Mouse (Mus musculus): ENCODE data around the gene Rsbn1.

DNA sequence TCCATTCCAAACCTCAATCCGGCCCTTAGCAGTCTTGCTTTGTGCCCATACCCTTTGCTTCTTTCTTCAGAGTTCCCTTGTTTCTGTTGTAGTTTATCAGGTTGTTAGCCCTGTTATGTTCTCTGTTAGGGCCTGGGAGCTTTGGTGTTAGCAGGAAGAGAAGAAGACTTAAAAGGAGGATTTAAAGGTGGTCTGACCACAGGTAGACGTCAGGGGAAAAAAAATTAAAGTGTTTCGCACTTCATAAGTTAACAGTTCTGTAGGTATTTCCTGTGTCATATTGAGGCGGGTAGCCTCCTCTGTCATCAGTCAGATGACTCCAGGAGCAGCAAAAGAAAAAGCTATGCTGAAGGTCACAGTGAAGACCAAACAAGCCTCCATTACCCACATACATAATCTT lies 45.9 kb upstream of the Rsbn1 start:
- TF ChIP-seq CTCF (IDR thresholded peaks at IDR 0.05; ENCODE audit: borderline replicate concordance, insufficient read depth, low read length) = no peak
- TF ChIP-seq POLR2A (IDR thresholded peaks at IDR 0.05; ENCODE audit: low read depth, low read length) = no peak

Measured in embryonic fibroblast, embryonic 13.5 days (primary cell).